Comparison of ENCODE assay signal across 8 mouse cellular contexts in genomic region chr10:34297980-34298753, GRCm38 (mm10). TPM values are rescaled to one million over a fixed set of nuclear protein-coding genes. Genes with fewer than 3 reads are reported as not detected.
DNase-seq lines count a peak whose midpoint lies in the region; ATAC-seq lines count a peak whose summit lies in the region.

No protein-coding gene starts in this region.

- no peaks in the 10 kb centered on the region for H3K9me3 ChIP-seq in kidney, embryonic 14.5 days (ENCODE audit: control insufficient read depth, low read length)
- no peaks in the 10 kb centered on the region for H3K9me3 ChIP-seq in forebrain, embryonic 12.5 days
- no peaks in the 10 kb centered on the region for H3K9me3 ChIP-seq in hindbrain, embryonic 16.5 days (ENCODE audit: control insufficient read depth, low read length)
- no peaks in the 10 kb centered on the region for H3K9me3 ChIP-seq in midbrain, embryonic 14.5 days (ENCODE audit: control insufficient read depth, low read length)

- DNase-seq in kidney, adult 11 months, result no peak
- DNase-seq in NIH3T3 (ENCODE audit: low read depth), result peak; percentile 79
- DNase-seq in midbrain, embryonic 14.5 days, result no peak
- DNase-seq in urinary bladder, adult 18-20 months (ENCODE audit: low spot score in 2 of 2), result no peak
- DNase-seq in left cerebral cortex, adult 11 months (ENCODE audit: low spot score), result no peak

- peak overlapping the region; percentile 96 for H3K4me2 ChIP-seq in kidney, embryonic 14.5 days (replicated peaks; ENCODE audit: low read depth, low read length)
- H3K4me2 ChIP-seq in forebrain, embryonic 12.5 days, result peak overlapping the region; percentile 79
- H3K4me2 ChIP-seq in hindbrain, embryonic 16.5 days (ENCODE audit: low read length), result peak overlapping the region; percentile 99
- peak overlapping the region; percentile 88 for H3K4me2 ChIP-seq in midbrain, embryonic 14.5 days (ENCODE audit: low read length)

- 43% methylated on average over 25 of the region's 25 CpGs for WGBS in kidney, embryonic 14.5 days
- WGBS in forebrain, embryonic 12.5 days, result 48% methylated on average over 25 of the region's 25 CpGs
- 35% methylated on average over 25 of the region's 25 CpGs for WGBS in hindbrain, embryonic 16.5 days
- WGBS in midbrain, embryonic 14.5 days, result 45% methylated on average over 25 of the region's 25 CpGs

- no peak; the same call in 1 of the 2 replicates for ATAC-seq in kidney, embryonic 14.5 days (ENCODE audit: low FRiP score, low TSS enrichment)
- no peak for ATAC-seq in forebrain, embryonic 12.5 days (ENCODE audit: low FRiP score)
- ATAC-seq in hindbrain, embryonic 16.5 days, result peak; percentile 1; the same call in 1 of the 2 replicates
- ATAC-seq in midbrain, embryonic 14.5 days (ENCODE audit: low FRiP score, low TSS enrichment), result peak; percentile 8

- H3K36me3 ChIP-seq in kidney, embryonic 14.5 days (ENCODE audit: control insufficient read depth, insufficient read depth, low read length), result no peaks in the 10 kb centered on the region
- H3K36me3 ChIP-seq in forebrain, embryonic 12.5 days (replicated peaks), result no peaks in the 10 kb centered on the region
- H3K36me3 ChIP-seq in hindbrain, embryonic 16.5 days (ENCODE audit: control insufficient read depth, insufficient read depth, low read length), result no peaks in the 10 kb centered on the region
- peaks cover 9% of the 10 kb centered on the region; the same call in 1 of the 2 replicates for H3K36me3 ChIP-seq in midbrain, embryonic 14.5 days (ENCODE audit: control insufficient read depth, insufficient read depth, low read length)

- peaks cover 10% of the 10 kb centered on the region; the same call in 1 of the 2 replicates for H3K4me1 ChIP-seq in kidney, embryonic 14.5 days (ENCODE audit: control insufficient read depth, insufficient read depth, low read length)
- peaks cover 40% of the 10 kb centered on the region for H3K4me1 ChIP-seq in forebrain, embryonic 12.5 days
- H3K4me1 ChIP-seq in hindbrain, embryonic 16.5 days (ENCODE audit: control insufficient read depth, insufficient read depth, low read depth, low read length), result peaks cover 31% of the 10 kb centered on the region
- peaks cover 46% of the 10 kb centered on the region for H3K4me1 ChIP-seq in midbrain, embryonic 14.5 days (ENCODE audit: control insufficient read depth, insufficient read depth, low read length)

- H3K27ac ChIP-seq in kidney, embryonic 14.5 days (ENCODE audit: low read depth, low read length), result no peak overlapping the region; the same call in 1 of the 2 replicates
- H3K27ac ChIP-seq in forebrain, embryonic 12.5 days, result peak overlapping the region; percentile 95
- peak overlapping the region; percentile 95 for H3K27ac ChIP-seq in hindbrain, embryonic 16.5 days (ENCODE audit: low read depth, low read length)
- peak overlapping the region; percentile 98 for H3K27ac ChIP-seq in midbrain, embryonic 14.5 days (replicated peaks; ENCODE audit: low read depth, low read length)

- no peaks in the 10 kb centered on the region for H3K27me3 ChIP-seq in kidney, embryonic 14.5 days (ENCODE audit: control insufficient read depth, insufficient read depth, low read length)
- H3K27me3 ChIP-seq in forebrain, embryonic 12.5 days, result no peaks in the 10 kb centered on the region
- H3K27me3 ChIP-seq in hindbrain, embryonic 16.5 days (replicated peaks; ENCODE audit: control insufficient read depth, insufficient read depth, low read length), result no peaks in the 10 kb centered on the region
- H3K27me3 ChIP-seq in midbrain, embryonic 14.5 days (ENCODE audit: control insufficient read depth, insufficient read depth, low read length), result no peaks in the 10 kb centered on the region

- peak overlapping the region; percentile 75 for H3K4me3 ChIP-seq in kidney, embryonic 14.5 days (ENCODE audit: low read length)
- peak overlapping the region; percentile 71 for H3K4me3 ChIP-seq in forebrain, embryonic 12.5 days (replicated peaks)
- peak overlapping the region; percentile 64 for H3K4me3 ChIP-seq in hindbrain, embryonic 16.5 days (ENCODE audit: low read length)
- H3K4me3 ChIP-seq in midbrain, embryonic 14.5 days (replicated peaks; ENCODE audit: low read depth, low read length), result peak overlapping the region; percentile 81

- peak overlapping the region; percentile 64 for H3K9ac ChIP-seq in kidney, embryonic 14.5 days (ENCODE audit: low read depth, low read length)
- peak overlapping the region; percentile 84 for H3K9ac ChIP-seq in forebrain, embryonic 12.5 days
- H3K9ac ChIP-seq in hindbrain, embryonic 16.5 days (ENCODE audit: low read depth, low read length), result peak overlapping the region; percentile 80
- H3K9ac ChIP-seq in midbrain, embryonic 14.5 days (replicated peaks; ENCODE audit: low read length), result peak overlapping the region; percentile 95

RNA-seq across cellular contexts. Expression of gene Tspyl4, which starts 0.9 kb away (rescaled TPM):
- polyA plus RNA-seq in kidney, embryonic 14.5 days (2014; fragmentation: Nextera tagmentation; extraction: Ambion mirVana), result 4.7 and 7.3 TPM in 2 replicates
- polyA plus RNA-seq in forebrain, embryonic 12.5 days (2016; fragmentation: Nextera tagmentation; extraction: Ambion mirVana), result 99.3 and 103 TPM in 2 replicates
- 413 and 424 TPM in 2 replicates for polyA plus RNA-seq in hindbrain, embryonic 16.5 days (2015; fragmentation: Nextera tagmentation; extraction: Ambion mirVana)
- 131 and 247 TPM in 2 replicates for polyA plus RNA-seq in midbrain, embryonic 14.5 days (2014; fragmentation: Nextera tagmentation; extraction: Ambion mirVana)

RNA-seq across cellular contexts. Expression of gene Tspyl1, which starts 16.2 kb away (rescaled TPM):
- polyA plus RNA-seq in kidney, embryonic 14.5 days (2014; fragmentation: Nextera tagmentation; extraction: Ambion mirVana), result 31.3 and 42.8 TPM in 2 replicates
- polyA plus RNA-seq in forebrain, embryonic 12.5 days (2016; fragmentation: Nextera tagmentation; extraction: Ambion mirVana), result 98.6 and 99.9 TPM in 2 replicates
- polyA plus RNA-seq in hindbrain, embryonic 16.5 days (2015; fragmentation: Nextera tagmentation; extraction: Ambion mirVana), result 125 and 134 TPM in 2 replicates
- polyA plus RNA-seq in midbrain, embryonic 14.5 days (2014; fragmentation: Nextera tagmentation; extraction: Ambion mirVana), result 99.8 and 106 TPM in 2 replicates

Comparison
In these comparisons a context has a peak if more than half of its experiments do, and no peak if none do; other contexts are left out.
1. ATAC-seq: peak in hindbrain, embryonic 16.5 days (single experiment) and midbrain, embryonic 14.5 days (single experiment); none in kidney, embryonic 14.5 days (single experiment) and forebrain, embryonic 12.5 days (single experiment).
2. RNA of gene Tspyl4, which starts 0.9 kb away (polyA plus RNA-seq): 413 to 424 TPM in hindbrain, embryonic 16.5 days, 131 to 247 TPM in midbrain, embryonic 14.5 days and 99.3 to 103 TPM in forebrain, embryonic 12.5 days; 4.7 to 7.3 TPM in kidney, embryonic 14.5 days; every median in the first group is over 10 times any median in the second.
3. Peak in every context shown above with its lines, with median percentiles within 50 percentile points of each other: H3K4me2 ChIP-seq, H3K4me3 ChIP-seq and H3K9ac ChIP-seq.